Mouse (Mus musculus) left cerebral cortex, adult 9 months (tissue): ENCODE data around the gene Mss51.

ENCODE experiments used
- DNase-seq, 2 experiments: peaks; one replicate each; pipeline ENCODE4 v3.0.0; 2022; ENCODE audit warnings: low spot score in 2 of 2

The Mss51 gene

DNA sequence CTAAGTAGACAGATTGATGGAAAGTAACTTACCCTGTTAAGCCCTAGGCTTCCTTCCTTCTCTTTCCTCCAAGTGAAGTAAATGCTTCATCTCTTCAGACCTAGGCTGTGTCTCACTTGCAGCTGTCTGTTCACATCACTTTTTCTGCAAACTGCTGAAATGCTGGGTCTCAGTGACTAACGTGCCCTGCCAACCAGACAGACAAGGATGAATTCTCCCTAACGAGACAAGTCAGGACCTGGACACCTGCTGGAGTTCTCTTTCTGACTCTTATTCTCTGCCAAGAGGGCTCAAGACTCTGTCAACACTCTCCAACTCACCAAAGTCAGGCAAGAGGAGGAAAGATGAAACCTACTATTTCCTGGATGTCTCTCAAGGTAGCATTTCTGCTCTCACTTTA, at the start of gene Mss51:
TSS of gene Mss51 (minus strand) at position 299 of the 400 bp plus-strand sequence.
- no peak for DNase-seq

DNA sequence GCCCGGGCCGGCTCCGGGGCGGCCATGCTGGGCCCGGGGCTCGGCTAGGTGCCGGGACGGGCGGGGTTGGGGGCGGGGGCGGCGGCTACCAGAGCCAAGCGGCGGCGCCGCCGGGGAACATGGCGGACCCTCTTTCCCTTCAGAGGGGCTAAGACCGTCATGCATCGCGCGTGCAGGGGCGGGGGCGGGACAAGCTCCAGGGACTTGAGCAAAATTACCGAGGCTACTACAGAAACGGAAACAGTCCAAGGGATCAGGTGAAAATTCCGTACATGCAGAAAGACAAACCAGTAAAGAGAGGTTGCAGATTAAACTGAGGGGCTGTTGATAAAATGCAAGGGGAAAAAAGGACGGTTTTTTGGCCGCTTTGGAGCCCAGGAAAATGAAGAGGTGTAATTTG, 49.7 kb upstream of the Mss51 start, which contains the start of gene Ppp3cb:
TSS of gene Ppp3cb (minus strand) at position 159 of the 400 bp plus-strand sequence.
- peak; percentile 42 to 76 for DNase-seq

DNA sequence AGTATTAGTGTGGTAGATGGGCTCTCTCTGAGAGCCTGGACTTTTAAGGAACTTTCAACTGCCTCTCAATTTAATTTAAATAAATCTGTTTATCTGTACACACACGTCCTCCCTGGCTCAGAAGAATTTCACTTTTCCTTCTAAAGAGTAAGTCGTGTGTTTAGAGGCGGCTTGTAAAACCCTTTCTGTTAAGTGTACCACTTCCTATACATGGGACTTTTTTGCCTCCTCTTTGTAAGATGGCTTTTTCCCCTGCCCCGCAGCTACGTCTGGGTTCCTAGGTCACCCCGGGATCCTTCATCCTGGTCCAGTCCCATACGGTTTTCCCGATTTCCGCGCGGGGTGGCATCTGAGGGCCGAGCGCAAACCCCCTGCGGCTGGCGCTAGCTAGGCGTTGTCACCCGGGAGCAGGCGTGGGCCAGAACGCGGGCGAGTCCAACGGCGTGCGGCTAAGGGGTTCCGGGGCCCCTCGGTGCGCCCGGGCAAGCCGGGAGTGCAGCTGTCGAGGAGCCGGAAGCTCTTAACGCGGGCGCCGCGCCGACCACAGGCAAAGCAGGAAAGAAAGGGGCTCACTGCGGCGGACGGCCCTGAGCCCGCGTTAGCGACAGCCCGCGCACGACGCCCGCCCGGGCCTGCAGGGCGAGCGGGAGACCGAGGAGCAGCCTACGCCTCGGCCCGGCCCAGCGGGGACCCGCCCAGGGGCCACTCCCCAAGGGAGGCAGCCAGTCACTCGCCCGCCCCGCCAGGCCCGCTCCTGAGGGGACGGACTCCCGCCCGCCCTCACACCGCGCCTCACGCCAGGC, 49.0 kb upstream of the Mss51 start:
- peak; percentile 51 to 79 for DNase-seq

DNA sequence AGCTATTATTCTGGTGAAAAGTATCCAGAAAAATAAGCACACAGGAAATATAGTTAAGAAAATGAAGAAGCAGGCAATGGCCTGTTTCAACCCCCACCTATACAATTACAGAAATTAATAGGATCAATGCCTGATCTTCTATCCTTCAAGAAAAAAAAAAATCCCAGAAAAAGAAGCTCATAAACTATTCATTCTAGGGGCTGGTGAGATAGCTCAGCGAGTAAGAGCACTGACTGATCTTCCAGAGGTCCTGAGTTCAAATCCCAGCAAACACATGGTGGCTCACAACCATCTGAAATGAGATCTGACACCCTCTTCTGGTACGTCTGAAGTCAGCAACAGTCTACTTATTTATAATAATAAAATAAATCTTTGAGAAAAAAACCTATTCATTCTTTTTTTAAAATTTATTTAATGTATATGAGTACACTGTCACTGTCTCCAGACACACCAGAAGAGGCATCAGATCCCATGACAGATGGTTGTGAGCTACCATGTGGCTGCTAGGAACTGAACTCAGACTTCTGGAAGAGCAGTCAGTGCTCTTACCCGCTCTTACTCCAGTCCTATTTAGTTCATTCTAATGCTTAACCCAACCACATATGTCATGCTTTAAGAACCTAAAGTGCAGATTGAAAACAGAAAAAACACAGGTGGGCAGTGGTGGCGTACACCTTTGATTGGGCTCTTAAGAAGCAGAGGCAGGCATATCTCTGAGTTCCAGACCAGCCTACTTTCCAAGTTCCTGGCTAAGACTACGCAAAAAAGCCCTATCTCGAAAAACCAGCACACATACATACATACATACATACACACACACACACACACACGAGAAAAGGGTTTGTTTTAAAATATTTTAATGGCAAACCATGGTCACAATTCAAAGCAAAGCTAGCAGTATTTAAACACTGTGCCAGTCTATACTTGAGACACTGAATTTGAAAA, 48.0 kb upstream of the Mss51 start:
- DNase-seq, result no peak

DNA sequence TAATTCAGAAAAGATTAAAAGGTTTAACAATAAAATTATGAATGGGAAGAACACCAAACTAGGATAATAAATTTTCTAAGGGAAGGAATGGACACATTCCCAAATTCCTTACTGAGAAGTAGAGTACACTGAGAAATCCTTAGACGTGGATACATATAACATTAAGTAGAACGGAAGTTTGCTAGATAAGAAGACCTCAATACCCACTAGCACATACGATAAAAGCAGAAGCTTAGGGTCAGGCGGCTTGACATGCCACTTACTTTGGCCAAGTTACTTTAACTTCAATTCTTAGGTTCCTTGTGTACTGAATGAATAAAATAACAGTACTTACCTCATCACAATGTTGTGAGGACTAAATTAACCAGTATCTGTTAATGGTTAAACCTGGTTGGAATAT, 32.9 kb upstream of the Mss51 start:
- no peak for DNase-seq

DNA sequence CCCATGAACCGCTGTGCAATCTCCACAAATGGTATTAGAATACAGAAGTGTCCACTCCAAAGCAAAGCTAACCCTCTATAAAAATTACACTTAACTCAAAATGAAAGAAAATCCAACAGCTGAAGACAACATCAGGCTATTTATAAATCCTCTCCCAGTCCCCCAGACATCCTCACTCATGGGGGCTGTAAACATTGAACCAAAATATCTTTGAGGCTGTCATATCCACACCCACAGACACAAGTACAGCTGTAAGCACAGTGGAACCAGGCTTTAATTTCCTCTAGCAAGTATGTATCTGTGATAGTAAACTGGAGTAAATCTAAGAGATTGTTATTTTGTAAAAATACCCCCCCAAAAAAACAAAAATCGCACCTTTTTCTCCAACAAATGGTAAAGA, 23.5 kb upstream of the Mss51 start:
- DNase-seq, result no peak

DNA sequence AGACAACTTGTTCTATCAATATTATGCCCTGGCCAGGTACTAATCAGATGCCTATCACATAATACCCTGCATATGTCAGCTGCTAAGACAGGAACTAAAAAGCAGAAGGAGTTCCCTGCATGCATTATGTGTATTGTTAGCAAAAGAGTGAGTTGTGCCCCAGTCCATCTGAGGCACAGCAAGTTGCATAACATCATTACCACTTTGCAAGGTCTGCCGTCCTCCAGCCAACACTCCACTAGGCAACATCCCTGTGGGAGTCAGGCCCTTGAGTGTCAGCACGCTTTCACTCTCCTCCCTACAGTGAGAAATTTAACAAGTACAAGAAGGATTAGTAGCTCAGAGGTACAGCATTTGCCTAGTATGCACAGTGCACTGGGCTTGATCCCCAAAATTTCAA, 11.7 kb upstream of the Mss51 start:
- no peak for DNase-seq

DNA sequence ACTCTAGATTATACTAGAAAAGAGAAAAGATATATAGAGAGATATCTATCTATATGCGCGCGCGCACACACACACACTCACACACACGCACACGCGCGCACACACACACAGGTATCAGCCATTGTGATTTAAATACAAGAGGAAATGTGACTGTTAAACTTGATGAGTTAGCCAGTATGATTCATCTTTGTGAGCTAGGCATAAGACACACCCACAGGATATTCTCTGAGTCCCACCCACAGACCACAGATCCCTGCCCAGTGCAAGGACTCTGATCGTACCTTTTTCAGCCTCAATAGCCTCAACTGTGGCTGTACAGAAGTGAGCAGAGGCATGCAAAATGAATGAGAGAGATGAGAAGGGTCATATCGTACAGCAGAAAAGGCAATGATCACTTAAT, 6.3 kb upstream of the Mss51 start:
- no peak for DNase-seq

DNA sequence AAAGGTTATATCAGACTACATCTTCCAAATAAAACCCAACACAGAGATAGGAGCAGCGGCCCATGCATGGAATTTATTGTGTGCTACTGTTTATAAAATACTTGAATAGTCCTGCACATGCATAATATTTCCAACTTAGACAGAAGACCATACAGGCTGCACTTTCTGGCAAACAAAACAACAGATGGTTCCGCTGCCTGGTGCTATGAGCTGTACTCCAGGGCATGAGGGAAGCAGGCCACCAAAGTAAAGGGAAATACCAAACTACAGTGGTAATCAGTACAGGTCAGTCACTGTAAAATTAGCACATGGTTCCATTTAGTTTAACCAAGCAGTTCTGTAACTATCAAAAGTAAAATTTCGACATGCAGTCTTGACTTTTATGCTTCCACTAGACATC, 3.3 kb upstream of the Mss51 start:
- DNase-seq, result no peak

DNA sequence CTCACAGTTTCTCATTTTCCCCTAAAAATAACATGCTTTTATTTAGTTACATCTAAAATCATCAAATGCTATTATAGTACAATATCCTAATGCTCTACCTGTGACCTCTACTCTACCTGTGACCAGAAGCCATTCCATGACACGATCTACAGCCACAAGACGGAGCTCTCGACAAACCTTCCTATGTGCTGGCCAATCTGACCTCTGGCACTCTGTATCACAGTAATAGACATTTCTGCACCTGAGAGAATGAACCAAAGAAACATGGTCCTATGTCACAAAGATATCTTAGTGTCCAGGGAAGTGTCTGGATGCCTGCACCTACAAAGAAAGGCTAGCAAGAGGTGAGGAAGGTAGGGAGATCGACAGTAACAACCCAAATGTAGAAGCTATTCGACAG, 10.7 kb downstream of the Mss51 start:
- no peak for DNase-seq

DNA sequence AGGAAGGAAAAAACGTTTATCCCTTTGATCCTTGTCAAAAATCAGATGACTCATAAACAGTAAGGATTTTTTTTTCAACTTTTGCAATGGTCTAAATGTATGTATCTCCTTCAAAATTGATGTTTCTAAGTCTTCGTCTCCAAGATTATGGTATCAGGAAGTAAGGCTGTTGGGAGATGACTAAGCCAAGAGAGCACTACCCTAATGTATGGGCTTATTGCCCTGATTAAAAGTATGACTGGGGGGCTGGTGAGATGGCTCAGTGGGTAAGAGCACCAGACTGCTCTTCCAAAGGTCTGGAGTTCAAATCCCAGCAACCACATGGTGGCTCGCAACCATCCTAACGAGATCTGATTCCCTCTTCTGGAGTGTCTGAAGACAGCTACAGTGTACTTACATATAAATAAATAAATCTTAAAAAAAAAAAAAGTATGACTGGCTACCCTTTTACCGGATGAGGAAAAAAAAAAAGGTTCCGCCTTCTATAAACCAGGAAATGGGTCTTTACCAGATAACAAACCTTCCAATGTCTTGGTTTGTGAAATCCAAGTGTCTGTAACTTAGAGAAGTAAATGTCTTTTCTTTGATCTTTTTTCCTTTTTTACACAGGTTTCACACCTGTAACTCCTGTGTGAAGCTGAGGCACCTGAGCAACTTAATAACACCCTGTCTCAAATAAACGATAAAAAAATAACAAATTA, 14.5 kb downstream of the Mss51 start:
- DNase-seq, result no peak

DNA sequence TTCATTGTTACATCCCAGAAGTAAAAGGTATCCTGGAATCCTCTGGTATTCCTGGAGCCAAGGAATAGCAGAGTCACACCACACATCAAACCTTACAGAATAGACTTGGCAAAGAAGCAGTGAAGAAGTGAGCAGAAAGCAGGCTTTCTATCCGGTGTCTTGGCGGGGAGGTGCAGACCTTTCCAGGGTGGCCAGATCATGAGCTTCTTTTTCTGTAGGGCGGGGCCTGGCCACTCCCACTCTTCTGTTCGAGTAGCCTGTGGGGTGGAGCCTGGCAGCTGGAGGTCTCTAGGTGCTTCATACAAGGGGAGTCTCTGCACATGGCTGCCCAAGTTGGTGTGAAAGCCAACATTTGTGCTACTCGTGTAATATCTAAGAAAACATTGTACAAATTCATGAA, 15.5 kb downstream of the Mss51 start:
- DNase-seq, result no peak

DNA sequence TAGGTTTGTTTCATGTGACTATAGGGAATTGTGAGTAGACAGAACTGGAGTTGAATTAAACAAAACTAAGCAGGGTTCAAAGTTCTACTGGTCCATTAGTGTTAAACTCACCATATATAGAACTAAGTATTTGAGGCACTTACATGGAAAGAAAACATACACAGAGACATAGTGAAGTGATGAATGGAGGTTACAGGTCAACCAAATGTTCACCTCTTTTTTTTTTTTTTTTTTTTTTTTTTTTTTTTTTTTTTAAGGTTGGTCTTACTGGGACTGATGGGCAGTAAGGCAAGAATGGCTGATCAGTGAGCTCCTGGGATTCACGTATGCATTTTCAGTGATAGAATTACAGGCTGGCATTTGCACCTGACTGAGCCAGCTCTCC, 16.5 kb downstream of the Mss51 start:
- DNase-seq, result no peak

DNA sequence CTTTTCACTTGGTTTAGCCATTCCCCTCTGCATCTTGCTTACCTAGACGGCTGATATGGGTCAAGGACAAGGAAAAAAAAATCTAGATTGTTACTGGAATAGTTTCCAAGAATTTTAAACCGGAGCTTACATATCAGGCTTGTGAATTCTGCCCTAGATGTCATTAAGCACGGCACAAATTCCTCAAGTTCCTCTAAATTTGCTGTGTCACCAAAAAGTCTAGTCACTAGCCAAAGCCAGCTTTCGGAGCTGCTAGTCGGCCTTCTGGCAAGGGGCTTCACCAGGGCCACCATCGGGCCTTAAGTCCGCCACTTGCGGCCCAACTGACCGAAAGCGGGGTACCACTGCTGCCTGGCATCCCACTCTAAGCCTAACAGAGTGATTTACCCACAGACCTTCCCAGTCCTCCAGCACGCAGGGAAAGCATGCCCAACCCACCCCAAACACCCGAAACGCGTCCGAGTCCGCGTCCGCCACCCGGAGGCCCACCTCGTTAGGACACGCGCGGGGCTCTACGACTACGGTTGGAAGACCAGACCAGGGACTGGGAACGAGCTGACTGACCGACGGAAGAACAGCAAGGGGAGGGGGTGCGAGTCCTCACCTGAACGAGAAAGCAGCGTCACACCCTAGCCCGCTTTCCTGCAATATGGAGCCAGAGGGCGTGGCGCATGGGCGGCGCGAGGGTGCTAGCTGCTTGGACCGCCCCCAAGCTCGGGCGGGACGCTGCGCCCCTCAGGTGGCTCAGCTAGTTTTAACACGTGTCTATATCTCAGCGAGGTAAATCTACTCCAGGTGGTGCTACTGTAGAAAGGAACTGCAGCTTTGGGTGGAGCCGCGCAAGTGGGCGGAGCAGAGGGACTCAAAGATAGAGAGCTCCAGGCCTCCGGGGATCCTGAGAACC, 17.2 kb downstream of the Mss51 start, which contains the start of gene Anxa7:
TSS of gene Anxa7 (minus strand) at position 843 of the 904 bp plus-strand sequence.
- peak; percentile 42 to 77 for DNase-seq

DNA sequence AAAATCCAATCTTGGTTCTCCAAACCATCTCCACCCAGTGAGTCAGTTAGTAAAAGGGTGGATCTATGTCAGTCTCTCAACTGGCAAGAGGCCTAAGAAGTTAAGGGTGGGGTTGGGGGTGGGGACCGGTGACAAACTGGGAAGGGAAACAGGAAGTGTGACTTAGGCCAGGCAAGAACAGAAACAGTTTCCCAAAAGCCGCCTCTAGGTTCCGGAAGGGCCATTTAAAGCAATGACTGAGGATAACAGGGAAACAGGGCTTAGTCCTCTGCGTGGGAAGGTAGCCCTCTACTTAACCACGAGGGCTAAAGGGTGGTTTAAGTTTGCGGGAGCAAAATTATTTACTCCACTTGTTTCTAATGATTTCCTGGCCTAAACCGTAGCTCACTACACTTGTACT, 17.9 kb downstream of the Mss51 start:
- peak in 1 of 2 experiments; percentile 8 for DNase-seq

DNA sequence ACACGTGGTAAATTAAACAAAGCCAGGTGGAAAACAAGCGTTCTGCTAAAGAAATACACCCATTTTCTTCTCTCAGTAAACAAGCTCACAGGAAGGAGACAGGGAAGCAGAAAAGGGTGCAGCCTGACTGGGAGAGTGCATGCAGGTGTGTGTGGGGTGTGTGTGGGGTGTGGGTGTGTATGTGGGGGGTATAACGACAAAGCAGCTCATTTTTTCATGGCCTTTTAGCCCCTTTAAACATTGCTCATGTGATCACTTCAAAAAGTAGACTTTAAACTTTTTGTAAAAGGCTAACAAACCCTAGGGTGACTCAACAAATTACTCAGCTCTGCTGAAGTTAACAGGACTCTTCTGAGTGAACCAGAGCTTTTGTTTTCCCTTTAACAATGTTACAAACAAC, 18.3 kb downstream of the Mss51 start:
- no peak for DNase-seq

DNA sequence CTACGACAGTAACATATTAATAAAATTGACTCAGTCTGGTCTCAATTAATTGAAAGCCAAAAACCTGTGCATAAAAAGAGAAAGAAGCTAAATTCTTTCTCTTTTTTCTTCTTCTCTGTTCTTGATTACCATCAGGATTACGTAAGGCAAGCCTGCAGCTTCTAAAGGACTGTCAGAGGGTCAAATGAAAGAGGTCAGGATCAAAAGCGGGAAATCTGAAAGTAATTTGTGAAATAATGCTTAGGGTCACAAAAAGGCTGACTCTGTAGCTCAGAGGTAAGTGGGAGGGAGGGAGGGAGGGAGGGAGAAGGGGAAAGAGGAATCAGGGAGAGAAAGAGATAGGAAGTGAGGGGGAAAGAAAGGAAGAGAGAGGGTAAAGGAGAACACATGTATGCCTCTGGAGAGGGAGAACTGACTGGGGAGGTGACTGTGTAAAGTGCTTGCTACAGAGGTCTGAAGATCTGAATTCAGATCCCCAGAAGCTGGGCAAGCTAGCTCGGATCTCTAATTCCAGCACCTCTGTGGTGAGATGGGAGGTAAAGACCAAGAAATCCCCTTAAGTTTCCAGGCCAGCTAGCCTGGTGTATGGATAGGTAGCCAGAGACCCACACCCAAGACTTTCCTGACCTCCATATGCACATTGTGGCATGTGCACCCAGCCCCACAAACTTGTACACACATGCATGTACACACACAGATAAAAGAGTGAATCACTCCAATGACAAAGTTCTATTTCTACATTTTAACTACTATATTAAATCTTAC, 19.3 kb downstream of the Mss51 start:
- no peak for DNase-seq

DNA sequence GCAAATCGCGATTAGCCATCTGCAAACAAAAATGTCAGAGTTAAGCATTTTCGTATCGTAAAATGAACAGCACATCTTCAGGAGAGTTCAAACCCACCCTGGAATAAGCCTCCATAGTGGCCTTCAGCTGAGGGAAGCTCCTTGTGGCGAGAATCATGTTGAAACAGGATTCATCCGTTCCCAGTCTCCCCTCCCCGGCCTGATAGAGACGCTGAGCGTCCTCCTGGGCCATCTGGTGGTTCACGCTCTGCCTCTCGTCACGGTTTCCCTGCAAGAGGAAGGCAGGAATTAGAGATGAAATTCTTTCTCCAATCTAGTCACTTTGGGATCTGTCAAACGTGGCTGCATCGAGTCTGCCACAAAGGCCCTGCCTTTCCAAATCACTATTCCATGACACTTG, 36.5 kb downstream of the Mss51 start:
- DNase-seq, result no peak

DNA sequence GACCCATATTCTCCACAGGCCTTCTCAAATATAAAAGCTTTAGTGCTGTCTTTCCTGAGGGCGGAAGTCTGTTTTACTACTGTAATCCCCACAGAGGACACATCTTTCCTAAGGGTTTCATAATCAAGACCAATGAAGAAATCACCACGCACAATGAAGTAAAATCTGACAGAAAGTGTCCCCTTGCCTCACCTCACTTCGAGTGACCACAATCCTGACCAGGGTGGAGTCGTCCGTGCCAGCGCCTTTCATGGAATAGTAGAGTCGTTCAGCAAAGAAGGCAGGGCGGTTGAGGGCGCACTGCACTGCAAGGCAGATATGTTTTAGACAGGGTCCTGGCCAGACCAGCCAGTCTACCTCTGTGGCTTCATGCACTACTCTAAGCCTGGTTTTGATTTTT, 38.3 kb downstream of the Mss51 start:
- no peak for DNase-seq

DNA sequence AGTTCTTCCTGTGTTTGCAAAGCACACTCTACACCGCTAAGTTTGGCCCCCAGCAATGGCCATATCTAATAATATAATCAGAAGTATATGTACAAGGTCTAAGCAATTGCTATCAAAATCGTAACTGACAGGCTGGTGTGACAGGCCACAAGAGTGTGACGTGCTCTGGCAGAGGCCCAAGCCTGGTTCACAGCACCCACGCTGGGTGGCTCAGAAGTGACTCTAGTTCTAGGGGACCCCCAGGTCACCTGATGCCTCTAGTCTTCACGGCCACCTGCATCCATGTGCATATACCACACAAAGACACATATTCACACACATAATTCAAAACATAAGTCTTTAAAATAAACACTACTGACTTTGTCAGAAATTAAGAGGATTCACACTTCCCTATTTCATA, 43.8 kb downstream of the Mss51 start:
- DNase-seq, result no peak
